Mouse (Mus musculus) liver, embryonic 11.5 days (tissue): ENCODE results near the gene Stat6. TPM values are rescaled to one million over a fixed set of nuclear protein-coding genes. Genes with fewer than 3 reads are reported as not detected.
A peak's percentile ranks its signal among the peaks of the same experiment; 100 is the strongest.

Experiments used
- ATAC-seq: fragments of 200-750 bp; cut with Nextera tagmentation; replicated peaks from 2 replicates; pipeline ENCODE4 v1.8.0; 2017; ENCODE audit warnings: moderate number of reproducible peaks, mild to moderate bottlenecking, moderate TSS enrichment, moderate library complexity; ENCODE audit not compliant: low FRiP score
- DNase-seq: peaks from one replicate; pipeline ENCODE4 v3.0.0-alpha.2; 2017; ENCODE audit warnings: low spot score
- H3K27ac ChIP-seq: fragments of 300-500 bp; sonication (generic); 2 replicates; pipeline ENCODE4 v1.5.1; 2014; ENCODE audit warnings: mild to moderate bottlenecking, low read depth, low read length, control low read depth
- H3K27me3 ChIP-seq: fragments of 300-500 bp; sonication (generic); replicated peaks from 2 replicates; pipeline ENCODE4 v1.6.1; 2014; ENCODE audit warnings: low read length, mixed read lengths; ENCODE audit not compliant: control insufficient read depth, insufficient read depth
- H3K36me3 ChIP-seq: fragments of 300-500 bp; sonication (generic); 2 replicates; pipeline ENCODE4 v1.6.1; 2014; ENCODE audit warnings: mild to moderate bottlenecking, low read length, moderate library complexity, mixed read lengths; ENCODE audit not compliant: control insufficient read depth, insufficient read depth
- H3K4me1 ChIP-seq: fragments of 300-500 bp; sonication (generic); replicated peaks from 2 replicates; pipeline ENCODE4 v1.6.1; 2014; ENCODE audit warnings: low read length, mixed read lengths; ENCODE audit not compliant: control insufficient read depth, insufficient read depth
- H3K4me2 ChIP-seq: fragments of 300-500 bp; sonication (generic); 2 replicates; pipeline ENCODE4 v1.6.1; 2014; ENCODE audit warnings: mild to moderate bottlenecking, control low read depth, moderate library complexity
- H3K4me3 ChIP-seq: fragments of 300-500 bp; sonication (generic); 2 replicates; pipeline ENCODE4 v1.5.1; 2014; ENCODE audit warnings: low read depth, low read length, control low read depth
- H3K9ac ChIP-seq: fragments of 300-500 bp; sonication (generic); 2 replicates; pipeline ENCODE4 v1.6.1; 2014; ENCODE audit warnings: low read depth, low read length, control low read depth
- H3K9me3 ChIP-seq: fragments of 300-500 bp; sonication (generic); 2 replicates; pipeline ENCODE4 v1.6.1; 2016; ENCODE audit warnings: low read length, inconsistent platforms, mixed read lengths; ENCODE audit not compliant: control insufficient read depth
- WGBS: fragments of 180-500 bp; shearing (Covaris S2); extraction: QIAGEN DNeasy Blood & Tissue Kit; methylation state at CpG from one replicate; pipeline ENCODE4 v1.1.7; 2014; 5-methylcytosine and 5-hydroxymethylcytosine counted together
- polyA plus RNA-seq: library from polyadenylated mRNA; unstranded; fragments of >200 nt; fragmentation: Nextera tagmentation; extraction: Ambion mirVana; gene quantifications from 2 replicates; pipeline ENCODE4 v1.2.1, GENCODE M21; 2014

Gene Stat6
- polyA plus RNA-seq: 28.7 TPM in 2 replicates

GRCm38 (mm10) chr10:127642772-127643552 lies at the start of gene Stat6:
TSS of gene Stat6 (plus strand) at chr10:127642986.
- peak; percentile 80 for DNase-seq
- ATAC-seq: peak; percentile 81
- no peaks in the 10 kb centered on the region for H3K9me3 ChIP-seq
- peak within 1 kb of the TSS; percentile 78 for H3K9ac ChIP-seq
- H3K4me2 ChIP-seq: peak within 1 kb of the TSS; percentile 86
- peaks cover 15% of the 10 kb centered on the region for H3K4me1 ChIP-seq
- H3K4me3 ChIP-seq: peak within 1 kb of the TSS; percentile 66
- H3K36me3 ChIP-seq: no peaks in the 10 kb centered on the region
- 2% methylated on average over 37 of the region's 37 CpGs for WGBS
- H3K27ac ChIP-seq: peak within 1 kb of the TSS; percentile 81
- no peaks in the 10 kb centered on the region for H3K27me3 ChIP-seq

GRCm38 (mm10) chr10:127594405-127594804 lies 48.4 kb upstream of the Stat6 start:
- peaks cover 7% of the 10 kb centered on the region; the same call in 1 of the 2 replicates for H3K36me3 ChIP-seq
- H3K4me2 ChIP-seq: no peak overlapping the region
- ATAC-seq: no peak
- H3K4me3 ChIP-seq: no peak overlapping the region
- DNase-seq: no peak
- no peak overlapping the region for H3K27ac ChIP-seq
- WGBS: 48% methylated on average over 8 of the region's 8 CpGs
- H3K9me3 ChIP-seq: no peaks in the 10 kb centered on the region
- H3K9ac ChIP-seq: no peak overlapping the region
- 0 out of 2 replicates have a peak, but pooled peaks cover 2% of the 10 kb centered on the region for H3K27me3 ChIP-seq
- peaks cover 21% of the 10 kb centered on the region for H3K4me1 ChIP-seq

- no peak overlapping the region for H3K9ac ChIP-seq
- ATAC-seq: no peak
- peaks cover 28% of the 10 kb centered on the region for H3K4me1 ChIP-seq
These were observed 47.7 kb upstream of the Stat6 start for GRCm38 (mm10) chr10:127594930-127595715.

GRCm38 (mm10) chr10:127596321-127596941 lies 46.4 kb upstream of the Stat6 start:
- ATAC-seq: no peak
- Histone ChIP-seq H3K4me3 (no peak overlapping the region), H3K9me3 (no peaks in the 10 kb centered on the region), H3K27ac (peak overlapping the region; percentile 49; the same call in 1 of the 2 replicates), H3K4me1 (peaks cover 37% of the 10 kb centered on the region), H3K36me3 (peaks cover 4% of the 10 kb centered on the region; the same call in 1 of the 2 replicates), H3K27me3 (0 out of 2 replicates have a peak, but pooled peaks cover 2% of the 10 kb centered on the region), H3K9ac (no peak overlapping the region), H3K4me2 (no peak overlapping the region)
- DNase-seq: no peak
- 41% methylated on average over 7 of the region's 7 CpGs for WGBS

More at GRCm38 (mm10) chr10:127594930-127595715, 47.7 kb upstream of the Stat6 start:
- Histone ChIP-seq H3K4me2 (no peak overlapping the region), H3K9me3 (no peaks in the 10 kb centered on the region), H3K27ac (no peak overlapping the region), H3K27me3 (0 out of 2 replicates have a peak, but pooled peaks cover 2% of the 10 kb centered on the region), H3K36me3 (peaks cover 7% of the 10 kb centered on the region; the same call in 1 of the 2 replicates), H3K4me3 (no peak overlapping the region)
- 79% methylated on average over 30 of the region's 30 CpGs for WGBS
- no peak for DNase-seq

- H3K27ac ChIP-seq: peak overlapping the region; percentile 49; the same call in 1 of the 2 replicates
- H3K27me3 ChIP-seq: 0 out of 2 replicates have a peak, but pooled peaks cover 2% of the 10 kb centered on the region
- no peaks in the 10 kb centered on the region for H3K9me3 ChIP-seq
- no peak overlapping the region for H3K9ac ChIP-seq
- peaks cover 6% of the 10 kb centered on the region; the same call in 1 of the 2 replicates for H3K36me3 ChIP-seq
- ATAC-seq (no peak), DNase-seq (no peak)
- no peak overlapping the region for H3K4me2 ChIP-seq
- no peak overlapping the region for H3K4me3 ChIP-seq
- H3K4me1 ChIP-seq: peaks cover 32% of the 10 kb centered on the region
- WGBS: 77% methylated on average over 5 of the region's 5 CpGs
These were observed 45.4 kb upstream of the Stat6 start for GRCm38 (mm10) chr10:127597311-127597901.

GRCm38 (mm10) chr10:127598607-127599006 lies 44.2 kb upstream of the Stat6 start:
- Histone ChIP-seq H3K9me3 (no peaks in the 10 kb centered on the region), H3K4me1 (peaks cover 36% of the 10 kb centered on the region), H3K9ac (no peak overlapping the region), H3K36me3 (peaks cover 9% of the 10 kb centered on the region; the same call in 1 of the 2 replicates), H3K4me2 (no peak overlapping the region), H3K27me3 (0 out of 2 replicates have a peak, but pooled peaks cover 5% of the 10 kb centered on the region), H3K4me3 (no peak overlapping the region), H3K27ac (no peak overlapping the region)
- no peak for ATAC-seq
- WGBS: 55% methylated on average over 8 of the region's 8 CpGs
- DNase-seq: no peak

- Histone ChIP-seq H3K27ac (no peak overlapping the region), H3K4me3 (no peak overlapping the region), H3K36me3 (peaks cover 9% of the 10 kb centered on the region; the same call in 1 of the 2 replicates), H3K9me3 (no peaks in the 10 kb centered on the region), H3K4me2 (no peak overlapping the region), H3K9ac (no peak overlapping the region), H3K4me1 (peaks cover 41% of the 10 kb centered on the region), H3K27me3 (0 out of 2 replicates have a peak, but pooled peaks cover 5% of the 10 kb centered on the region)
- ATAC-seq: no peak
- DNase-seq: no peak
- WGBS: 70% methylated on average over 11 of the region's 11 CpGs
These were observed 43.5 kb upstream of the Stat6 start for GRCm38 (mm10) chr10:127599252-127599651.
